Mouse (Mus musculus) olfactory bulb, adult 2 months (tissue): ENCODE data around the gene Sgta.
"Not testable (repeated sequence)": the region's sequence is repeated elsewhere in the genome, so short reads cannot be mapped to it uniquely, and the experiment has no call there.

ENCODE experiments used
- CTCF ChIP-seq: fragments of 200-500 bp; IDR thresholded peaks from 2 replicates; pipeline ENCODE4 v1.5.1; 2012; ENCODE audit warnings: low read depth, mild to moderate bottlenecking, low read length, moderate library complexity; ENCODE audit not compliant: insufficient read depth
- POLR2A ChIP-seq: fragments of 200-500 bp; IDR thresholded peaks from 2 replicates; pipeline ENCODE4 v1.6.1; 2012; ENCODE audit warnings: mild to moderate bottlenecking, low read depth, low read length, moderate library complexity; ENCODE audit not compliant: insufficient read depth

- not testable (repeated sequence) for TF ChIP-seq CTCF, POLR2A
Measured at GRCm38 (mm10) chr10:81064519-81064918, 4.5 kb upstream of the Sgta start.
